Mouse (Mus musculus) embryonic stem cell, embryonic (primary cell): ENCODE data around the gene Mybphl.

Experiments
- CTCF ChIA-PET, 4 experiments: fragments of 300-600 bp in 2 of 4; fragments of 350-600 bp in 2 of 4; sonication (Branson Sonifier 250); formaldehyde crosslinking; loops; one replicate each; lab custom pipeline; 2022; ENCODE audit warnings: inconsistent platforms in 2 of 4; lab: Charles Lee
- POLR2A ChIA-PET, 4 experiments: fragments of 300-600 bp in 2 of 4; fragments of 350-600 bp in 2 of 4; sonication (Branson Sonifier 250); formaldehyde crosslinking; loops; one replicate each; lab custom pipeline; 2022; ENCODE audit warnings: antibody characterized with exemption in 4 of 4, inconsistent platforms in 1 of 4; lab: Charles Lee

The Mybphl gene

DNA sequence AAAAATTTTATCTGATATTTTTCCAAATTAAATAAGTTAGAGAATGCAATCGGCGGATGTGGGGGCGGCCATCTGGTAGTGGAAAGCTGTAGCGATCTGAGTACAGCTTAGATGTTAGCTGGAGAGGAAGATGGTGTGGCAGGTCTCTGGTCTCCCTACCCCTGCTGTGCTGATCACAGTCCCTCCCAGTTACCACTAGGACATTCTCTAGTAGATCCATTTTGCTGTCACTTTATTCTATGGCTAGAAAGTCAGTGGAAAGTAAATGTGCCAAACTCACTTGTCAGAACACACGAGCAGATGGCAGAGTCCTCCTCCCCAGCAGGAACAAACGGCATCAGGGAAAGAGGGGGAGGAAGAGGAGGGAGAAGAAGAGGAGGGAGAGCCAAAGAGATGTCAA is 6.3 kb upstream of the Mybphl start:
- ChIA-PET POLR2A (interaction anchor here in 2 of 4 experiments (0.7 to 2.1 kb wide), 3 partner anchors 19 to 25 kb away, joined by 3 to 7 read pairs (median 4); partner anchors contain the start of gene Psrc1 (in 2 of the 2)), CTCF (no interaction called here)

DNA sequence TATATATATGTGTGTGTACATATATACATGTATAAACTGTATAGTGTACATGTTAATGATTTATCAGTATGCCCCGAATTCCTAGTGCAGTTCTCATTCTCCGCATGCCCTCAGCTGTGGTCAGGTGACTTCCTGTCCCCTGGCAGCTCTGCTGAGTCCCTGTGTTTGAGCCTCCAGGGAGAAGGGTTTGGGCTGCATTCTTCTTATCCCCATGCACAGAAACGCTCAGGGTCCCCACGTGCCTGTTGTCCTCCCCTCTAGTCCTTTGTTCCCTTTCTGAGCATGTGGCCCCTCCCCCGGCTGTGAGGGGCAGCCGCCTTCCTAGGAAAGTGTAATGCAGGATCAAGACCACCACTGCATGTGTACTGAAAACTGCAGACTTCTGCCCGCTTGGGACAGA is 3.8 kb upstream of the Mybphl start:
- ChIA-PET POLR2A (interaction anchor here in 3 of 4 experiments (0.6 to 1.9 kb wide), 3 partner anchors 23 to 66 kb away, joined by 4 to 16 read pairs (median 14); partner anchors contain the start of gene Psrc1 (in 2 of the 3)), CTCF (interaction anchor here in 1 of 4 experiments (1.7 kb wide), 1 partner anchor 196 kb away, joined by 5 read pairs; no protein-coding TSS in a partner anchor)

DNA sequence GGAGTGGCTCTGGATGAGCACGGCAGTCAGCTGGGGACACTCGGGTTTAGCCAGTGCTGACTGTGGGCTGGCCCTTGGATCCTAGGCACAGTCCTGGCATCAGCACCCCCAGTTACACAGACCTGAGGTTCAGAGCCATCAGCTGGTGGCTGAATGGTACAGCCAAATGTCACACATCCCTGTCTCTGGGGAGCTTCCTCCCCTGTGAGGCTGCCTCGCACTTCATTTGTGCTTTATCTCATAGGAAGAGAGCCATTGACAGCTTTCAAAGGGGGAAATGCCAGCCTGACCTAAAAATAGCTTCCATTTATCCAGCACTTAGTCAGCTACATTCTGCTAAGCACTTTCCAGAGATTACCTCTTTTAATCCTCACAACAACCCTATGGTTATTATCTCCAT is 1.1 kb upstream of the Mybphl start:
- ChIA-PET CTCF (interaction anchor here in 2 of 4 experiments (0.8 to 1.4 kb wide), 3 partner anchors 11 to 82 kb away, joined by 3 read pairs; no protein-coding TSS in a partner anchor), POLR2A (interaction anchor here in 2 of 4 experiments (0.9 to 1.9 kb wide), 5 partner anchors 11 to 346 kb away, joined by 3 to 8 read pairs (median 4); partner anchors contain the start of genes Gstm1 (in 1 of the 2) and Psrc1 (in 1 of the 2))

DNA sequence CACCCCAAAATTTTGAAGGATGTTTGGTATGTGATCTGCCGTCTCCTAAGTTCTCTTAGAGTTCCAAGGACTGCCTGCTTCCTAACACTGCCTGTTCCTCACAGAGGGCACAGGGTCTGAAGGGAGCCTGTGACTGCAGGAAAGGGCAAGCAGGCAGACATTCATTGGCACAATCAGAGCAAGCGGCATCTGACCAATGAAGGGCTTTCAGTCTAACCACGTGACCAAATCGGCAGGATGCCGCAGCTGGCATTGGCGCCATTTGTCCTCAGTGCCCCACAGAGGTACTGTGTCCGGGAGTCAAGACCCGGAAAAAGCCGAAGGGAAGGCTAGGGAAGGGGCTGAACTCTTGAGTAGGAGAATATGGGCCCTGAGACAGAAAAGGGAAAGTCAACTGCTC is 2.5 kb downstream of the Mybphl start:
- ChIA-PET CTCF (interaction anchor here in 2 of 4 experiments (1.1 to 1.3 kb wide), 2 partner anchors 22 to 166 kb away, joined by 4 to 7 read pairs; partner anchors contain the start of gene Cyb561d1 (in 1 of the 2)), POLR2A (interaction anchor here in 3 of 4 experiments (0.5 to 2.7 kb wide), 10 partner anchors 8 to 229 kb away, joined by 3 to 11 read pairs (median 4); partner anchors contain the start of gene Psrc1 (in 2 of the 3))

DNA sequence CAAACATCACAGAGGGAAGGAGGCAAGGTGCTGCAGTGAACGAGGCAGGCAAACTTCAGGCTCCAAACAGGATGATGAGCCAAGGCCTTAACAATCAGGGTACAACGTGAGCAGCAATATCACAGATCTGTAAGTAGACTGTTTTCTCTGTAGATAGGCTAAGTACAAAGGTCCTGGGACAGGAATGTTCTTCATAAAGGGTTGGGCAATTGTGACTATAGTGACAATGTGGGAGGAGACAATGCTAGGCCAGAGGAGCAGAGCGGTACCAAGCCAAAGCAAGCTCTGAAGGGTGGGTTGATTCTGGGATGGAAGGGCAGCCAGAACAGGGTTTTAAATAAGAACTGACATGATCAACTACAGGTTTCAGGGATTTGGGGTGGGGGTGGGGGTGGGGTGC is 3.1 kb downstream of the Mybphl start:
- ChIA-PET CTCF (interaction anchor here in 3 of 4 experiments (0.6 to 1.1 kb wide), 3 partner anchors 16 to 167 kb away, joined by 3 to 7 read pairs (median 3); partner anchors contain the start of genes Cyb561d1 (in 1 of the 3) and Psrc1 (in 1 of the 3)), POLR2A (interaction anchor here in 2 of 4 experiments (0.5 to 2.7 kb wide), 3 partner anchors 16 to 228 kb away, joined by 3 to 11 read pairs (median 3); partner anchors contain the start of gene Psrc1 (in 1 of the 2))

DNA sequence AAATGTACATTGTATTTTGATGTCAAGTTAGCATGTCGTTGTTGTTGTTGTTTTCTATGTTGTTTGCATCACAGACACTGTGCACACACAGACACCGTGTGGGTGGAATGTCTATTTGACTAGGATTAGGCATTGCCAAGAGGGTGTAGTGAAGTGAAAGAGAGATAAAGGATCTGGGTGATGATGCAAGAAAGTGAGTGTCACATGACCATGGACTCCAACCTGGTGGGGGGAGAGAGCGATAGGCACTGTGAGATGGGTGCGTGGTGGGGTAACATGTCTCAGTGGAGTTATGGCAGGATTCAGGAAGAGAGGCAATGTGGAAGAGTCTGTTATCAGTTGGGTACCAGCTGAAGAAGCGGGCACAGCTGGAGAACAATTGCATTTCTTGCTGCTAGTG is 4.0 kb downstream of the Mybphl start:
- CTCF ChIA-PET, result interaction anchor here in 1 of 4 experiments (0.6 kb wide), 1 partner anchor 10 kb away, joined by 3 read pairs; no protein-coding TSS in a partner anchor
- POLR2A ChIA-PET, result interaction anchor here in 1 of 4 experiments (1.6 kb wide), 1 partner anchor 15 kb away, joined by 6 read pairs; the partner anchor contains the start of gene Psrc1

DNA sequence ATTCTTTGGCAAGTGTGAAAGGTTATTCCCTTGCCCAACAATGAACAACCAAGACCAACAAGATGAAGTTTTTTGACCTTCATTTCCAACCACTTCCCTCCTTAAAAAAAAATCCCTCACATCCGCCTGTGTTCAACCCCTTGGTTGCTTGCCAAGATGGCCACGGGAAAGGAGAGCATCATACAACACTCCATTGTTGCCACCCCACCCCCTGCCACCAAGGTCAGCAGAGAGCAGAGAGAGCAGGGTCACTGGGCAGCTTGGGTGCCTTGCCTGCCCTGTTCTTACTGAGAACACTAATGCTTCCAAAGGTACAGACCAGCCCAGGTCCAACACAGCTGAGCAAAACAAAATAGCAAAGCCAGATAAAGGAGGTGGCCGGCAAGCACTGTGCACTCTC is 7.6 kb downstream of the Mybphl start:
- POLR2A ChIA-PET, result interaction anchor here in 1 of 4 experiments (1.2 to 5.8 kb wide), 2 partner anchors 12 to 14 kb away, joined by 4 to 46 read pairs; partner anchors contain the start of gene Psrc1
- CTCF ChIA-PET, result no interaction called here

DNA sequence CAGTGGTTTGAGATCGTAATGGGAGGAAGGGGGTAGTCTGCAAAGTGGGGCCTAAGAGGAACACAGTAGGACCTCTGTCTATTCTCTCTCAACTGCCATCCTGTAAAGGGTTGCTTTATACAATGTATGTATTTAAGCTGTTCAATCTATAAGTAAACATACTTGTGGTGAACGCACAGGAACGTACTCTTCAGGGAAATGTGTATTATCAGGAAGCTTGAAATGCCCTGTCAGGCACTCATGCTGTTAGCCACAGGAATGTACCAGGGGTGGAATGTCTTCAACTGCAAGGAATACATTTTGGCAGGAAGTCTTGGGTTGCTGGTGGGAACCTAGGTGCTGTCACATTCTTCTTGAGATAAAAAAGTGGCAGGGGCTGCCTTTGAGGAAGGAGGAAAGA is 8.0 kb downstream of the Mybphl start:
- ChIA-PET CTCF (no interaction called here), POLR2A (interaction anchor here in 1 of 4 experiments (5.8 kb wide), 1 partner anchor 11 kb away, joined by 46 read pairs; the partner anchor contains the start of gene Psrc1)

DNA sequence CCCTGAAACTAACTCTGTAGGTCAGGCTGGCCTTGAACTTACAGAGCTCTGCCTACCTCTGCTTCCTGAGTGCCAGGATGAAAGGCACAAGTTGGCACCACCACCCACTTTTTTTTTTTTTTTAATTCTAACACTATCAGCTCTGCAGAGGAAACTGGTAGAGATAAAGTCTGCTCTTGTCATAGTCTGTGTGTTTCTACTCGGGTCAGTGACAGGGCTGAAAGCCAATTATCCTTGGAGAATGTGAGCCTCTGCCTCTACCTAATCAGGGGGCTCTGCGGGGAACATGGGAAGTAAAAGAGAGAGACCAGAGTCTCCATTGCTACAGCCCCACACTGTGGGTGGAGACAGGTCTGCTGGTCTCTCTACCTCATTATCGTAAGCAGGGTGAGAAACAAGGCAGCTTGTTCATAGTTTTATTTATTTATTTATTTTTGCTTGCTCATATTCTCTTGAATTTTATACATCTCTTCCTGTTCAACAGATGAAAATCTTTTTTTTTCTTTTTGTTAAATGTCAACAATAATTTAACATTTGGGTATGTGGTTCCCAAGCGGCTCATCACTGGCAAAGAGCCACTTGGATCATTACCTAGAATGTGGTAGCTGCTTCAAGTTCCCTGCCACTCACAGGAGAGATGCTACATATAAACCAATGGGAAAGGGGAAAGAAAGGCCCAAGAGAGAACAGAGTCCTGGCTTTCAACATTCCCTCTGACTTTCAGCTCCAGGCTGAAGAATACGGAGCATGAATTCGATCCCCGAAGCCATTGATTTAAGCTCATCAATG is 14.4 kb downstream of the Mybphl start:
- POLR2A ChIA-PET, result interaction anchor here in 3 of 4 experiments (0.7 to 1.2 kb wide), 3 partner anchors 86 to 179 kb away, joined by 3 read pairs; partner anchors contain the start of gene Psma5 (in 1 of the 3)
- CTCF ChIA-PET, result interaction anchor here in 2 of 4 experiments (0.7 to 1.1 kb wide), 3 partner anchors 10 to 390 kb away, joined by 3 to 6 read pairs (median 3); no protein-coding TSS in a partner anchor

DNA sequence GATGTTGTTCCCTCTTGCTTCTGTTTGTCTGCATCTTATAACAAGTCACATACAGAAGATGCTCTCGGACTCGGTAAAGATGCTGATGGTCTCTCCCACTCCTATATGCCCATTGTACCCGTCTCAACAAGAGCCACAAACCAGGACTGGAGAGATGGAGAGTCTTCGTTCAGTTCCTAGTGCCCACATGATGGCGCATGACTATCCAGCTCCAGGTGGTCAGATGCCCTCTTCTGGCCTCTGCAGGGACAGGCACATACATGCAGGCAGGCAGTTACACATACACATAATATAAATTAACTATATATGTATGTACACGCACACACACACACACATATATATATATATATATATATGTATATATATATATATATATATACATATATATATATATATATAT is 16.0 kb downstream of the Mybphl start:
- CTCF ChIA-PET, result interaction anchor here in 2 of 4 experiments (0.6 to 1.5 kb wide), 4 partner anchors 98 to 449 kb away, joined by 3 to 8 read pairs (median 5); partner anchors contain the start of gene Gstm7 (in 1 of the 2)

DNA sequence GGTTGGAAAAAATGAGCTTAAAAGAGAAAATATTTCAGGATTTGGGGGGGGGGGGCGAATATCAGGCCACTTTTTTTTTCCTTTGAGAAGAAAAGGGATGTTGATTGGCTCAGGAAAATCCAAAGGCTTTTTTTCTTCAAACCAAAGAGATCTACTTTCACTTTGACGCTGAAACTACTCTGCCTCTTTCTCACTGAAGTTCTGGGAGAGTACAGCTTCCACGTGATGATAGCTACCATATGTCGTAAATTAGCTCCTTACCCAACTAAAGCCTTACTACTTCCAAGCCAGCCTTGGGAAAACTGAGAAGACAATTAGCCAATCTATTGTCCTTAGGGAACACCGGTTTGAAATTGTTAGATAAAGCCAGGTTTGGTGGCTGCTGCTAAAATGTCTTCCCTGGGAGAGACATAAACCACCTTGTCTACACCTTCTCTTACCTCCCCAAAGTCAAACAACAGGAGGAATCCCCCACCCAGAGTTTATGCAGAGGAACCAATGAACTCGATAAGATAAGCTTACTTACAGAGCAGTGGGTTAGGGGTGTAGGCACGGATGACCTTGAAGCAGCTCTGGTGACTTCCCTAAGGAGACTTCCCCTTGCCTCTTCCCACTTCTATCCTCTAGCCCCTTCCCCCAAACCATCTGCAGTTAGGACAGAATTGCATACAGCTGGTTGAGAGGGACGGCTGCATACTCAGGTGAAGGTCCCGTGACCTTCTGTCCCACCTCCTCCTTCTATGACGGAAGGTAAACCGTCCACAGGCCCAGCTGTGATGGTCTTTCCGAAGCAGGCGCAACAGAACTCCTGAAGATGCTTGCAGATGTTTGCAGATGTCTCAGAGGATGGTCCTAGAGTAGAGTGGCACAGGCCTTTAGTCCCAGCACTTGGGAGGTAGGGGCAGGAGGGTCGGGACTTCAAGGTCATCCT is 17.5 kb downstream of the Mybphl start:
- ChIA-PET POLR2A (interaction anchor here in 3 of 4 experiments (0.6 to 4.2 kb wide), 48 partner anchors 7 to 483 kb away, joined by 3 to 51 read pairs (median 5); partner anchors contain the start of genes Sort1 (in 3 of the 3), Atxn7l2 (in 2 of the 3), Cyb561d1 (in 2 of the 3) and Gnai3 (in 2 of the 3)), CTCF (interaction anchor here (0.6 to 2.3 kb wide), 12 partner anchors 11 to 992 kb away, joined by 3 to 11 read pairs (median 8); partner anchors contain the start of genes Cyb561d1 (in 1 of the 4) and Sort1 (in 1 of the 4))

More for the DNA sequence above, 16.0 kb downstream of the Mybphl start:
- POLR2A ChIA-PET, result interaction anchor here in 2 of 4 experiments (0.7 kb wide), 2 partner anchors 8 to 132 kb away, joined by 3 to 4 read pairs; no protein-coding TSS in a partner anchor

DNA sequence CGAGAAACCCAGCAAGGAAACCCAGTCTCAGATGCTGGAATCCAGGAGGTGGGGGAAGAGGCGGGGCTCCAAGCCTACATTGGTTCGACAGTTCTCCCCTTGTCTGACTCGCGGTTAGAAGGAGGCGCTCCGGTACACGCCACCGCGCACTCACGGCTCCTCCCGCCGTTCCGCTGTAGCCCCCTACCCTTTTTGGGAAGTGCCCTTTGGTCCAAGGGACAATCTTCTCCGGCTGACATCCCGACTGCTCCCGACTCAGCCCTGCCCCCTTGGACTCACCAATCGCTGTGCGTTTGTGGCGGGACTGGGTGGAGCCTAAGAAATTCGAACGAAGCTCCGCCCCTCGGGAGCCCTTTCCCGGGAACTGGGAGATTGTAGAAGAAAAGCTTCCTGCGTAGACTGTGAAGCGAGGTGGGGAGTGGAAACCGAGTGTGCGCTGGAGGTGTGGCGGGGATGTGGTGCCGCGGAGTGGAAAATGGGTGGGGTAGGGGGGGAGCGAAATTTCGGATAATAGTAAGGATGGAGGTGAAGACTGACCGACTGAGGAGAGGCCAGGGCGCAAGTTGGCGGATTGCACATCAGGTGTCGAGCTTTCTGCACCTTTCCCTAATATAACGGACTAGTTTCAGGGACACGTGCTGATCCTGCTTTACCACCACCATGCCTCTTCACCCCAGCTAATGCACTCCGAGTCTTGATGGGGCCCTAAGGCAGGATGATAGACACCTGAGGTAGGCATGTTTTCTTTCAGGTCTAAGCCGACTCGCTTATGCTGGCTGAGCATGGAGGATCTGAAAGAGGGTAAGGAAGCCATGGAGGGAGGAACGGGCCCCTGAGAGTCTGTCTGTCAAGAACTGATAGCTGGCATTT is 19.0 kb downstream of the Mybphl start, which contains the start of gene Psrc1:
Gene Psrc1 (plus strand): TSS at position 355 of the 870 bp plus-strand sequence.
- CTCF ChIA-PET, result interaction anchor here (0.6 to 2.6 kb wide), 16 partner anchors 15 to 219 kb away, joined by 3 to 14 read pairs (median 6); partner anchors contain the start of genes Cyb561d1 (in 1 of the 4), Sars (in 1 of the 4) and Sort1 (in 1 of the 4)
- POLR2A ChIA-PET, result interaction anchor here (0.6 to 4.2 kb wide), 120 partner anchors 9 to 1070 kb away, joined by 3 to 51 read pairs (median 5); partner anchors contain the start of genes Atxn7l2 (in 3 of the 4), Cyb561d1 (in 3 of the 4), Psma5 (in 3 of the 4) and Sars (in 3 of the 4)

DNA sequence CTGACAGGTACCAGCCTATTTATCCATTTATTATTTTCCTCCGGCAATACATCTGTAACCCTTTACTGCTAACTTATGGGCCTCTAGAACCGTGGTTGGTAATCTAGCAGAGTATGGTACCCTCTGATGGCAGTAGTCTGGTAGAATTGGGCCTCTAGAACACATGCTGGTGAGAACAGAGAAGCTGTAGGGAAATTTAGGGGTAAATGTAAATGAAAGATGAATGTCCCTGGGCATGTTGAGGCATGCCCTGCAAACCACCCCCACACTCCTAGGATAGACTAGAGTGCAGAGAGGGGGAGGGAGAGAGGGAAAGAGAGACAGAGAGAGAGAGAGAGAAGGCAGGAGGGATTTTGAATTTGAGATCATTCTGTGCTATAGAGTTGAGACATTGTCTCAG is 19.7 kb downstream of the Mybphl start:
- CTCF ChIA-PET, result interaction anchor here in 3 of 4 experiments (0.5 to 2.6 kb wide), 10 partner anchors 17 to 464 kb away, joined by 3 to 11 read pairs (median 4); partner anchors contain the start of genes Sars (in 1 of the 3) and Sort1 (in 1 of the 3)

DNA sequence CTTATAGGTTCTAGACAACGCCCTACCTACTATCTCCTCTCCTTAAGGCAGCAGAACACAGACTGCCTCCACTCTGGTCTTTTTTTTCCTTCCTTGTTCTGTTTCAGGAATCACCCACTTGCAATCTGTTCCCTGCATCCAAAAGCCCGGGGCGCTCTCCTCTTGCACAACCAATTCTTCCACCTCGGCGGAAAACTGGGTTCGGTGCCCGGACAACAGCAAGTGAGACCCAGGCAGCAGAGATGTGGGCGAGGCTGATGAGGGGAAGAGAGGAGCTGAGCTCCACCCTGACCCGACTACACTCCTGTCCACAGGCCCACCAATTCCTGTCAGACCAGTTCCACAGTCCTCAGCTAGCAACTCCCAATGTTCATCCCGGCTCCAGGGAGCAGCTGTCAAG is 21.5 kb downstream of the Mybphl start:
- ChIA-PET POLR2A (interaction anchor here in 3 of 4 experiments (0.6 to 3.5 kb wide), 12 partner anchors 9 to 181 kb away, joined by 3 to 31 read pairs (median 4); partner anchors contain the start of genes Mybphl (in 1 of the 3) and Sort1 (in 1 of the 3)), CTCF (interaction anchor here in 2 of 4 experiments (1.5 to 2.2 kb wide), 2 partner anchors 15 to 104 kb away, joined by 4 to 6 read pairs; no protein-coding TSS in a partner anchor)

More for the DNA sequence above, 19.7 kb downstream of the Mybphl start:
- POLR2A ChIA-PET, result interaction anchor here (0.8 to 4.2 kb wide), 46 partner anchors 8 to 527 kb away, joined by 3 to 51 read pairs (median 7); partner anchors contain the start of genes Atxn7l2 (in 3 of the 4), Sars (in 3 of the 4), Cyb561d1 (in 2 of the 4) and Mybphl (in 2 of the 4)

DNA sequence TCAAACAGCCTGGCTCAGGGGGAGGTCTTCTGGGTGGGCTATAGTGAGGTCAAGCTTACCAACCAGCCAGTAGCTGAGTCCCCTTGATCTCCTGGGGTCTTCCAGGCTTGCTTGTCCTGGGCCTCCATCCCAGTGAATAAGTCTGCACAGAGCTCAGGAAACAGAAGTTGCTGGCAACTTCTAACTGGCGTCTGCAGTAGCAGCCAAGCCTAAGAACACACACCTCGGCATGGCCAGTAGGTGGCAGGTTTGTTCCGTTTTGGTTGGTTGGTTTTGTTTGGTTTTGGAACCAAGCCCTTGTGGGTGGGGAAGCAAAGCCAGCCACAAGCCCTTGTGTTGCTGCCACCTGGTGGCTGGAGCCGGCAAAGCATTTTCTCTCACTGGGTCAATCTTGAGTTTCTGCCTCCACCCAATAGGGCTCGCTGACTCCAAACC is 24.4 kb downstream of the Mybphl start:
- ChIA-PET POLR2A (interaction anchor here (0.6 to 3.6 kb wide), 24 partner anchors 9 to 224 kb away, joined by 3 to 16 read pairs (median 4); partner anchors contain the start of genes Atxn7l2 (in 3 of the 4), 1700013F07Rik (in 1 of the 4), Psma5 (in 1 of the 4) and Sars (in 1 of the 4)), CTCF (interaction anchor here (0.6 to 2.9 kb wide), 19 partner anchors 10 to 270 kb away, joined by 3 to 14 read pairs (median 4); partner anchors contain the start of gene Atxn7l2 (in 1 of the 4))
